Mouse (Mus musculus): Measurements from ENCODE around the gene Olfr315.
"Not testable (repeated sequence)": the region's sequence is repeated elsewhere in the genome, so short reads cannot be mapped to it uniquely, and the experiment has no call there.

Olfr315 gene

GRCm38 (mm10) chr11:58772888-58773287, at the start of gene Olfr315:
Gene Olfr315, plus strand, starts transcription at chr11:58773188.
- no peak for DNase-seq

GRCm38 (mm10) chr11:58723914-58724313, 49.1 kb upstream of the Olfr315 start, which contains the start of gene Olfr318:
Gene Olfr318, minus strand, starts transcription at chr11:58724014.
- DNase-seq, result no peak

- not testable (repeated sequence) for DNase-seq
Measured at GRCm38 (mm10) chr11:58727896-58728650, 44.9 kb upstream of the Olfr315 start.

- DNase-seq, result no peak
Measured at GRCm38 (mm10) chr11:58733372-58733771, 39.6 kb upstream of the Olfr315 start.

GRCm38 (mm10) chr11:58738792-58739262, 34.2 kb upstream of the Olfr315 start, which contains the start of gene Olfr317:
Gene Olfr317, minus strand, starts transcription at chr11:58739212.
- no peak for DNase-seq

- not testable (repeated sequence) for DNase-seq
Measured at GRCm38 (mm10) chr11:58751096-58751495, 21.9 kb upstream of the Olfr315 start.

GRCm38 (mm10) chr11:58752434-58752833, 20.6 kb upstream of the Olfr315 start, which contains the start of gene Olfr316:
Gene Olfr316, plus strand, starts transcription at chr11:58752734.
- DNase-seq, result no peak

- no peak for DNase-seq
Measured at GRCm38 (mm10) chr11:58782480-58783089, 9.6 kb downstream of the Olfr315 start, which contains the start of gene Olfr314. Gene Olfr314, plus strand, starts transcription at chr11:58782952.

- DNase-seq, result no peak
Measured at GRCm38 (mm10) chr11:58784182-58784581, 11.2 kb downstream of the Olfr315 start.

- DNase-seq, result peak; percentile 17 to 22
Measured at GRCm38 (mm10) chr11:58787651-58788050, 14.7 kb downstream of the Olfr315 start.

GRCm38 (mm10) chr11:58788346-58788745, 15.4 kb downstream of the Olfr315 start:
- DNase-seq, result peak; percentile 46 to 49

- peak; percentile 35 to 50 for DNase-seq
Measured at GRCm38 (mm10) chr11:58789532-58789931, 16.5 kb downstream of the Olfr315 start.

- peak; percentile 44 to 48 for DNase-seq
Measured at GRCm38 (mm10) chr11:58790053-58790452, 17.1 kb downstream of the Olfr315 start.

GRCm38 (mm10) chr11:58790646-58791045, 17.7 kb downstream of the Olfr315 start:
- no peak for DNase-seq

GRCm38 (mm10) chr11:58795856-58796255, 22.9 kb downstream of the Olfr315 start:
- peak; percentile 34 to 46 for DNase-seq

- no peak for DNase-seq
Measured at GRCm38 (mm10) chr11:58796850-58797249, 23.9 kb downstream of the Olfr315 start.

GRCm38 (mm10) chr11:58799747-58800146, 26.8 kb downstream of the Olfr315 start:
- DNase-seq, result no peak

GRCm38 (mm10) chr11:58801558-58802228, 28.7 kb downstream of the Olfr315 start, which contains the start of gene Fam183b:
Gene Fam183b, minus strand, starts transcription at chr11:58801960.
- no peak for DNase-seq

- no peak for DNase-seq
Measured at GRCm38 (mm10) chr11:58803871-58804270, 30.9 kb downstream of the Olfr315 start.

- DNase-seq, result no peak
Measured at GRCm38 (mm10) chr11:58804393-58804792, 31.4 kb downstream of the Olfr315 start.

GRCm38 (mm10) chr11:58812001-58812400, 39.0 kb downstream of the Olfr315 start:
- DNase-seq, result peak; percentile 18 to 22

- not testable (repeated sequence) for DNase-seq
Measured at GRCm38 (mm10) chr11:58814700-58815099, 41.7 kb downstream of the Olfr315 start, which contains the start of gene Olfr313. Gene Olfr313, plus strand, starts transcription at chr11:58815000.

GRCm38 (mm10) chr11:58815676-58816075, 42.7 kb downstream of the Olfr315 start:
- no peak for DNase-seq

Data from B cell, adult 2 months (primary cell).